Mouse (Mus musculus) kidney, adult 2 months (tissue): Measurements from ENCODE around the gene 1110059E24Rik.

Experiments
- CTCF ChIP-seq: fragments of 200-500 bp; conservative IDR thresholded peaks from 2 replicates; pipeline ENCODE4 v1.5.1; 2011; ENCODE audit warnings: low read depth, mild to moderate bottlenecking, control low read depth, low read length, moderate library complexity, mixed read lengths; ENCODE audit not compliant: insufficient read depth, insufficient read length
- POLR2A ChIP-seq: fragments of 200-500 bp; IDR thresholded peaks from one replicate; pipeline ENCODE4 v1.6.1; 2011; ENCODE audit warnings: low read depth, low read length, control low read depth

DNA sequence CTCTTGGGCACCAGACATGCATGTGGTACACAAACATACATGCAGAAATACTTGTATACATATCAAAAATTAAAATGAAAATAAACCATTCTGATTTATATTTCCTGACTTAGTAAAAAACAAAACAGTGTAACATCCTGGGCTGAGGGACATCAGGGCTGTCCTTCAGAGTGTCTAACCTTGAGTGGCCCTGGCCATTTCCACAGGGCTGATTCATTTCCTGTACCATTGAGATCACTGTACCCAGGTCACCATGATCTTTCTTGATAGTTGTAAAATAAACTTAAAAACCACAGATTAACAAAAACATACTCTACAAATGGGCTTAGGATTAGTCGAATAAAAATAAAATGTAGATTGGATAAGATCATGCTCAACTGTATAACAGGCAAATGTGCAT is 66.2 kb downstream of the 1110059E24Rik start:
- no peak for TF ChIP-seq CTCF
- no peak for TF ChIP-seq POLR2A
